Mouse (Mus musculus) intestine, embryonic 14.5 days (tissue): ENCODE data around the gene Hpse. TPM values are rescaled to one million over a fixed set of nuclear protein-coding genes. Genes with fewer than 3 reads are reported as not detected.

ENCODE experiments used
- ATAC-seq: fragments of 200-750 bp; cut with Nextera tagmentation; replicated peaks from 2 replicates; pipeline ENCODE4 v1.8.0; 2017; ENCODE audit warnings: low read depth, moderate number of reproducible peaks, moderate TSS enrichment, moderate library complexity; ENCODE audit not compliant: low FRiP score, low TSS enrichment
- DNase-seq: peaks from one replicate; pipeline ENCODE4 v3.0.0-alpha.2; 2018; ENCODE audit warnings: low spot score
- H3K27ac ChIP-seq: fragments of 300-500 bp; sonication (generic); 2 replicates; pipeline ENCODE4 v1.5.1; 2014; ENCODE audit warnings: low read depth, mild to moderate bottlenecking, control low read depth
- H3K27me3 ChIP-seq: fragments of 300-500 bp; sonication (generic); replicated peaks from 2 replicates; pipeline ENCODE4 v1.6.1; 2014; ENCODE audit warnings: low read length, control low read depth; ENCODE audit not compliant: control insufficient read depth, insufficient read depth
- H3K36me3 ChIP-seq: fragments of 300-500 bp; sonication (generic); 2 replicates; pipeline ENCODE4 v1.6.1; 2014; ENCODE audit warnings: low read length, control low read depth; ENCODE audit not compliant: control insufficient read depth, insufficient read depth
- H3K4me1 ChIP-seq: fragments of 300-500 bp; sonication (generic); replicated peaks from 2 replicates; pipeline ENCODE4 v1.6.1; 2014; ENCODE audit warnings: low read length, control low read depth, mixed read lengths; ENCODE audit not compliant: control insufficient read depth, insufficient read depth
- H3K4me2 ChIP-seq: fragments of 300-500 bp; sonication (generic); 2 replicates; pipeline ENCODE4 v1.6.1; 2014; ENCODE audit warnings: low read length
- H3K4me3 ChIP-seq: fragments of 300-500 bp; sonication (generic); 2 replicates; pipeline ENCODE4 v1.5.1; 2014; ENCODE audit warnings: low read depth, low read length, control low read depth, mixed read lengths
- H3K9ac ChIP-seq: fragments of 300-500 bp; sonication (generic); 2 replicates; pipeline ENCODE4 v1.6.1; 2014; ENCODE audit warnings: mild to moderate bottlenecking, low read length
- H3K9me3 ChIP-seq: fragments of 300-500 bp; sonication (generic); 2 replicates; pipeline ENCODE4 v1.6.1; 2016; ENCODE audit warnings: low read length, control low read depth; ENCODE audit not compliant: control insufficient read depth
- WGBS: fragments of 180-500 bp; shearing (Covaris S2); extraction: QIAGEN DNeasy Blood & Tissue Kit; methylation state at CpG from one replicate; pipeline ENCODE4 v1.1.7; 2014; 5-methylcytosine and 5-hydroxymethylcytosine counted together
- polyA plus RNA-seq: library from polyadenylated mRNA; unstranded; fragments of >200 nt; fragmentation: Nextera tagmentation; extraction: Ambion mirVana; gene quantifications from 2 replicates; pipeline ENCODE4 v1.2.1, GENCODE M21; 2014

Gene Hpse
- polyA plus RNA-seq, 1 experiment from 2014 or later: 3.7 TPM

DNA sequence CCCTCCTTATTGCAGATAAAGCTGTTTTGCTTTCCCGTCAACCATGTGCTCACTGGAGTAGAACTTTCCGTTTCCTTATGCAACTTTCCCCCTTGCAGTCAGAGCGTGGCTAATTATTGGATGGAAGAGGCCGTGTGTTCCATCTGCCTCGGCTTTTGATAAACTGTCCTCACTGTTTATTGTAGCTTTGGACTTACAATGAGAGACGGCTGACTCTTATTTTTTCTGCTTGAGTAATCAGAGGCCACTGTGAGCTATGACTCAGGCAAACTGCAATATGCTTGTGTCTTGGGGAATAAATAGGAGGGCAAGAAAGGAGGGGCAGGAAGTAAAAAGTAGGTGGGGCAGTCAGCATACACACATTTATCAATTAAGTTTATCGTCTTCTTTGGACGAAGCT lies 12.8 kb downstream of the Hpse start:
- no peak for ATAC-seq
- 75% methylated on average over 8 of the region's 8 CpGs for WGBS

GRCm38 (mm10) chr5:100704272-100704671 lies 15.2 kb downstream of the Hpse start:
- Histone ChIP-seq H3K4me2 (no peak overlapping the region), H3K27me3 (no peaks in the 10 kb centered on the region), H3K9ac (no peak overlapping the region), H3K4me1 (no peaks in the 10 kb centered on the region), H3K27ac (no peak overlapping the region), H3K9me3 (no peaks in the 10 kb centered on the region), H3K36me3 (no peaks in the 10 kb centered on the region), H3K4me3 (no peak overlapping the region)
- DNase-seq: no peak
- ATAC-seq: no peak
- 97% methylated on average over 2 of the region's 2 CpGs for WGBS

More for the DNA sequence above, 12.8 kb downstream of the Hpse start:
- no peak overlapping the region for H3K4me3 ChIP-seq
- no peak overlapping the region for H3K27ac ChIP-seq
- H3K9ac ChIP-seq: no peak overlapping the region
- no peaks in the 10 kb centered on the region for H3K9me3 ChIP-seq
- H3K36me3 ChIP-seq: no peaks in the 10 kb centered on the region
- no peaks in the 10 kb centered on the region for H3K27me3 ChIP-seq
- no peaks in the 10 kb centered on the region for H3K4me1 ChIP-seq
- DNase-seq: no peak
- no peak overlapping the region for H3K4me2 ChIP-seq

DNA sequence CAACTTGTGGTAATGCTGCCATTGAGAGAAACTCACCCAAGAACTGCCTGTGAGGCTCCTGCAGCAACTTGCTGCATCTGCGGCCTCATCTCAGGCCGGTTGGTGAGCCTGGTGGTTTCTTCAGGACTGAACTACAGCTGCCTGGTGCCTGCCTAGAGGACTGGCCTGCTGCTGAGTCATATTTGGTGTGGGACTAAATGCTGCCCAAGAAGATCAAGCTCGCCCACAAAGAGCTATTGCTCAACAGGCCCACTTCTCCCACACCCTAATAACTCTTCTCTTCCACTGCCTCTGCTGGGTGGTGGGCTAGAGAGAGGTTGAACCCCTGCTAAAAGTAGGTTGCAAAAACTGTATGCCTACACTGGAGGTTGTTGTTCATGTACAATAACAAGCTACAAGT lies 17.2 kb downstream of the Hpse start:
- DNase-seq (no peak), ATAC-seq (no peak)
- Histone ChIP-seq H3K4me1 (no peaks in the 10 kb centered on the region), H3K27ac (no peak overlapping the region), H3K36me3 (no peaks in the 10 kb centered on the region), H3K4me2 (no peak overlapping the region), H3K9ac (no peak overlapping the region), H3K27me3 (no peaks in the 10 kb centered on the region), H3K9me3 (no peaks in the 10 kb centered on the region), H3K4me3 (no peak overlapping the region)
- 91% methylated on average over 3 of the region's 3 CpGs for WGBS

GRCm38 (mm10) chr5:100700861-100701620 lies 18.5 kb downstream of the Hpse start:
- H3K4me3 ChIP-seq: no peak overlapping the region
- no peaks in the 10 kb centered on the region for H3K9me3 ChIP-seq
- DNase-seq: no peak
- WGBS: 85% methylated on average over 13 of the region's 13 CpGs
- no peaks in the 10 kb centered on the region for H3K36me3 ChIP-seq
- no peak overlapping the region for H3K4me2 ChIP-seq
- no peak for ATAC-seq
- no peak overlapping the region for H3K9ac ChIP-seq
- no peaks in the 10 kb centered on the region for H3K4me1 ChIP-seq
- H3K27ac ChIP-seq: no peak overlapping the region
- H3K27me3 ChIP-seq: no peaks in the 10 kb centered on the region

- no peaks in the 10 kb centered on the region for H3K27me3 ChIP-seq
- H3K4me3 ChIP-seq: no peak overlapping the region
- no peak overlapping the region for H3K9ac ChIP-seq
- 63% methylated on average over 2 of the region's 2 CpGs for WGBS
- DNase-seq (no peak), ATAC-seq (no peak)
- no peaks in the 10 kb centered on the region for H3K36me3 ChIP-seq
- H3K27ac ChIP-seq: no peak overlapping the region
- no peaks in the 10 kb centered on the region for H3K4me1 ChIP-seq
- no peaks in the 10 kb centered on the region for H3K9me3 ChIP-seq
- H3K4me2 ChIP-seq: no peak overlapping the region
These were observed 21.6 kb downstream of the Hpse start for GRCm38 (mm10) chr5:100697886-100698285.

DNA sequence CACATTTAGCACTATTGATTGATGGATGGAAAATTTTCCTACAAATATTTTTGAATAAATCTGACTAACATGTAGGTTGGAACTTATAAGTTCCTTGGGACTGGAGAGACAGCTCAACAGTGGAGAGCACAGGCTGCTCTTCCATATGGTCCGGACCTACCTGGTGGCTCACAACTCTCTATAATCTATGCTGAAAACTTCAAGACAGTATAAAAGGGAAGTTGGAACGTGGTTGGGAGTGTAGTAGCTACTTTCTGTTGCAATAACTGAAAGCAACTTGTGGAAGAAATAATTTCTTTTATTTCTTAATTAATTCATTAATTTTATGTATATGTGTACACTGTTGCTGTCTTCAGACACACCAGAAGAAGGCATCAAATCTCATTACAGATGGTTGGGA lies 22.1 kb downstream of the Hpse start:
- Histone ChIP-seq H3K4me2 (no peak overlapping the region), H3K4me1 (no peaks in the 10 kb centered on the region), H3K27me3 (no peaks in the 10 kb centered on the region), H3K36me3 (no peaks in the 10 kb centered on the region), H3K27ac (no peak overlapping the region), H3K9me3 (no peaks in the 10 kb centered on the region), H3K9ac (no peak overlapping the region), H3K4me3 (no peak overlapping the region)
- no peak for DNase-seq
- 71% methylated on average over 2 of the region's 2 CpGs for WGBS
- no peak for ATAC-seq

GRCm38 (mm10) chr5:100685631-100686030 lies 33.9 kb downstream of the Hpse start:
- DNase-seq (no peak), ATAC-seq (no peak)
- Histone ChIP-seq H3K9me3 (no peaks in the 10 kb centered on the region), H3K4me3 (no peak overlapping the region), H3K36me3 (no peaks in the 10 kb centered on the region), H3K4me1 (no peaks in the 10 kb centered on the region), H3K27me3 (no peaks in the 10 kb centered on the region), H3K9ac (no peak overlapping the region), H3K4me2 (no peak overlapping the region), H3K27ac (no peak overlapping the region)
- 72% methylated on average over 4 of the region's 4 CpGs for WGBS

- no peak for ATAC-seq
- H3K4me2 ChIP-seq: no peak overlapping the region
- H3K36me3 ChIP-seq: no peaks in the 10 kb centered on the region
- H3K27ac ChIP-seq: no peak overlapping the region
- no peaks in the 10 kb centered on the region for H3K27me3 ChIP-seq
- no peak overlapping the region for H3K4me3 ChIP-seq
- no peak overlapping the region for H3K9ac ChIP-seq
- H3K9me3 ChIP-seq: no peaks in the 10 kb centered on the region
- DNase-seq: no peak
- H3K4me1 ChIP-seq: no peaks in the 10 kb centered on the region
- WGBS: 79% methylated on average over 6 of the region's 6 CpGs
These were observed 39.0 kb downstream of the Hpse start for GRCm38 (mm10) chr5:100680542-100680933.

DNA sequence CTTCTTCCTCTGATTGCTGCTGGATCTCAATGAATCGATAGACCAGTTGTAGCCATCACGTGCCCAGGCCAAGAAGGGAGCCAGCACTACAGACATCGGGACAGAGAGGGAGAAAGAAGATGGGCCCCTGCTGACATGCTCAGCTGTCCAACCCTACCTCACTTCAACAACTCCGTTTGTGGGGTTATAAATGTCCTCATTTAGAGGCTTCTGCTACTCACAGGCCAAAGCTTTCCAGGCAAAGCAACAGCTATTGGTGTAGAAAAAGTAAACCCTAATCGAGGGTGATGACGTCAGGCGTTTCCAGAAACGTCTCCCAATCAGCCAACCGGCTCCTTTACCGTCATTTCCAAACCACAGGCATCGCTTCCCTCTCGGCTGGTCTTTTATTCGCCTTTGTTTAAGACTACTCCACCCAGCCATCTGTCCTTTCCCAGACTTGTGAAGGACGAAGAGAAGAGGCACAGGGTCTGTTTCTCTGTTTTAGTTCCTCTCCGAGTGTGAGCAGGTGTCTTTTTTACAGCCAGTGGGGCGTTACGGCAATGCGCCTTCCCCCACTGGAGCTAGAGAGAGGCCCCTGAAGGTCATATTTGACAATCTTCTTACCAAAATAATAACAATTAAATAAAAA lies 39.5 kb downstream of the Hpse start:
- Histone ChIP-seq H3K4me2 (no peak overlapping the region), H3K4me3 (no peak overlapping the region), H3K9me3 (no peaks in the 10 kb centered on the region), H3K9ac (no peak overlapping the region), H3K36me3 (no peaks in the 10 kb centered on the region), H3K27me3 (no peaks in the 10 kb centered on the region), H3K27ac (no peak overlapping the region), H3K4me1 (no peaks in the 10 kb centered on the region)
- no peak for DNase-seq
- no peak for ATAC-seq
- 72% methylated on average over 18 of the region's 18 CpGs for WGBS
